Mouse (Mus musculus) C2C12 (cell line): Measurements from ENCODE around the gene Klhl2.

ENCODE experiments used
- CEBPB ChIP-seq: IDR thresholded peaks from one replicate; pipeline ENCODE4 v1.6.1; 2011; ENCODE audit warnings: low read depth, mild to moderate bottlenecking, control low read depth, moderate library complexity
- CTCF ChIP-seq: IDR thresholded peaks from one replicate; pipeline ENCODE4 v1.5.1; 2011; ENCODE audit not compliant: control insufficient read depth, insufficient read depth, insufficient read length
- MAX ChIP-seq: IDR thresholded peaks from one replicate; pipeline ENCODE4 v1.6.1; 2011; ENCODE audit warnings: mild to moderate bottlenecking, control low read depth
- MYOD1 ChIP-seq: IDR thresholded peaks from one replicate; pipeline ENCODE4 v1.6.1; 2011; ENCODE audit warnings: low read depth; ENCODE audit not compliant: control insufficient read depth, insufficient read length

DNA sequence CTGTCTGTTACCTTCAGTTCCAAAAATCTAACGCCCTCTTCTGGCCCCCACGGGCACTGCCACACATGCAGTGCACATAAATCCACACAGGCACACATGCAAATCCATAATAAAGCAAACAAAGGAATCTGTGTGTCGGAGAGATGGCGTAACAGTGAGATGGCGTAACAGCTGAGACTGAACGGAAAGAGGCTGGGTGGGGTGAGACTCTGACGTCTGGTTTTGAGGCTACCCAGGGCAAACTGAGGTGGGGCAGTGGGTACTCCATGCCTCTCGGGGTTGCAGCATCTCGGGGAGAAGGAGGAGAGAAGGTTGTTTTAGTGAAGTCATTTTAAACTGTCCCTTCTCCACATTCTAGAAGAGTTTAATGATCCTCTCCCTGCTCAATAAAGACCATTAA, 20.4 kb downstream of the Klhl2 start:
- TF ChIP-seq MYOD1 (no peak), CTCF (no peak), MAX (no peak), CEBPB (no peak)
